Mouse (Mus musculus): ENCODE data around the gene Zfp106. TPM values are rescaled to one million over a fixed set of nuclear protein-coding genes. Genes with fewer than 3 reads are reported as not detected.

Zfp106 gene
- total RNA-seq, 4 experiments from 2014 or later: 144 to 174 (median 166) TPM

- DNase-seq (ENCODE audit: low spot score in 2 of 2): no peak
Observed at GRCm38 (mm10) chr2:120476277-120477087, 87.2 kb downstream of the Zfp106 start.

DNA sequence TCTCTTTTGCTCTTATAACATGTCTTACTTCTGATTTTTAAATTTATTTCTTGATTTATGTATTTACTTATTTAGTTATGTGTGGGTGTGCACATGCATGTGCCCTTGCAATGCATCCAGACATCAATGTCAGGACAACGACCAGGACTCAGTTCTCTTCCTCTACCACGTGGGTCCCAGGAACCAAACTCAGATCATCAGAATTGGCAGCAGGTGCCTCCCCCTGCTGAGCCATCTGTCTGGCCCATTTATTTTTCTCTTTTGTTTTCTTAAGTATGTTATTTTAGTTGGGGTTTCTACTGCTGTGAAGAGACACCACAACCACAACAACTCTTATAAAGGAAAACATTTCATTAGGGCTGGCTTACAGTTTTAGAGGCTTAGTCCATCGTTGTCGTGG lies 92.8 kb downstream of the Zfp106 start:
- no peak for DNase-seq (ENCODE audit: low spot score in 2 of 2)

DNA sequence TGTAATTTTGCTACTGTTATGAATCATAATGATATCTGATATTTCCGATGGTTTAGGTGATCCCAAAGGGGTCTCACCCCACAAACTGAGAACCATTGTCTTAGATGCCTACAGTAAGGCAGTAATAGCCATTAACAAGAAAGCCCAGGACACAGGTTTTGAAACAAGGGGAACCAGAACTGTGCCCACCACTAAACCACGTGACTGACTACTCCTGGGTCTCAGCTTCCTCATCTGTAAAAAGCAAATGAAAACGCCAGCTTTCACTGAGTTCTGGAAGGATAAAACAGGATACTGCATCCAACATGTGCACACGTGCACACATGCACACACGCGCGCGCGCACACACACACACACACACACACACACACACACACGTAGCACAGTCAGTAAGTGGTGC lies 93.9 kb downstream of the Zfp106 start:
- no peak for DNase-seq (ENCODE audit: low spot score in 2 of 2)

DNA sequence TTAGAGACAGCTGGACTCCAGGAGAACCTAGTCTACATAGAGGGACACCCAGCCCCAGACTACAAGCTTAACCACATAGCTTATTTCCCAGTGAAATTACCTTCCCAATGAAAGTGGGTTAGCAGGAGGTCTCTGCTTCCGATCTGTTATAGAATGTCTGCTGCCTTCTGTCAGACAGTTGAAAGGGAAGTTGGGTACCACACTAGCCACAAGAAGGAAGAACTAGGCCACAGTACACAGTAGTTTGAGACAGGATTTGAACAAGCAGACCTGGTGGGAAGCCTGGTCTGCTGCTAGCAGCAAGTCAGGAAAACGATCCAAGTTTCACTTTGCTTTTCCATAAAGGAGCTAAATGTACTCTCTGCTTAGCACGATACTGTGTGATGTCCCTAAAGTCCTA lies 94.4 kb downstream of the Zfp106 start:
- DNase-seq (ENCODE audit: low spot score in 2 of 2): no peak

- DNase-seq (ENCODE audit: low spot score in 2 of 2): no peak
Observed at GRCm38 (mm10) chr2:120468011-120468410, 95.6 kb downstream of the Zfp106 start.

GRCm38 (mm10) chr2:120465397-120465785 lies 98.3 kb downstream of the Zfp106 start:
- DNase-seq (ENCODE audit: low spot score in 2 of 2): no peak

GRCm38 (mm10) chr2:120464732-120465396 lies 98.8 kb downstream of the Zfp106 start:
- no peak for DNase-seq (ENCODE audit: low spot score in 2 of 2)

- DNase-seq (ENCODE audit: low spot score in 2 of 2): no peak
Observed at GRCm38 (mm10) chr2:120464091-120464490, 99.6 kb downstream of the Zfp106 start.

DNA sequence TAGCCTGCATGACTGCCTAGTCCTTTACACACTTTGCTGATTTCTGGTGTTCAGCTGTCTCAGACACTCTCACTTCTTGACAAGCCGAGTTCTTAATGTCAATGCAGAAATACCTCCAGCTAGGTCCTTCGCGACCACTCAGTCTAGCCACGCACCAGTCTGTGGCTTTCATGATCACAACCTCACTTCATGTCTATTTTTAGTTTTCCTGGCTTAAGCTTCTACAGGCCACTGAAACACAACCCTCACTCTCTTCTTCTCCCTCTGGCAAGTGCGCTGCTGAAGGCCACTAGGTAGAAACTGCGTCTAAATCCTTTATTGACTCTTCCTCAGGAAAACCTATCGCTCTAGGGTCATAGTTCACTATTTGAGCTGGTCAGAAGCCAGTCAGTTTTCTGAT lies 100.3 kb downstream of the Zfp106 start:
- DNase-seq (ENCODE audit: low spot score in 2 of 2): no peak

DNA sequence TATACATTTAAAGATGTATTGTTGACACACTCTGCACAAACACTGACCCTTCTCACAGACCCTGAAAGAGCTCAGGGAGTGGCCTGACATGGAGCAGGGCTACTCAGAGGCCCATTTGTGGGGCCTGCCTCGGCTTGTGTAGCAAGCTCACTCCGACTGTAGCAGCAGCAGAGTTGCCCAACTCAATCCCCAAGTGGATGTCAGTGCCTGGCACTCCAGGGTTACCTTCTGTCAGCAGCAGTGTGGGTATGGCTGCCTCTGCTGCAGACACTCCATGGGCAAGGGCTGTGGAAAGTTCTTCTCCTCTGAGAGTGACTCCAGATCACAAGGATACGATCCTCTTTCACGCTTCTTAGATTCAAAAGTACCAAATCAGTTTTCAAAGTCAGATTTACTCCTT lies 103.4 kb downstream of the Zfp106 start:
- DNase-seq (ENCODE audit: low spot score in 2 of 2): no peak

Other genes starting within 250 kb of the Zfp106 start
- not detected for gene Pla2g4f, start 249.7 kb downstream of the Zfp106 start, total RNA-seq (2022)
- 10 to 100 TPM; 63.9 to 80.8 (median 71.4) TPM for gene Vps39, start 210.7 kb downstream of the Zfp106 start, total RNA-seq (2022)
- gene Ganc, start 159.9 kb downstream of the Zfp106 start, total RNA-seq (2022): 10 to 100 TPM; 12.1 to 19.1 (median 15.2) TPM
- gene Tmem87a, start 159.7 kb downstream of the Zfp106 start, total RNA-seq (2022): 10 to 100 TPM; 37.5 to 46.4 (median 40.1) TPM
- gene Capn3, start 107.8 kb downstream of the Zfp106 start, total RNA-seq (2022): 10 to 100 TPM; 13.1 to 22.5 (median 17.3) TPM
- 10 to 100 TPM; 22.2 to 31.8 (median 26.0) TPM for gene Snap23, start 3.8 kb upstream of the Zfp106 start, total RNA-seq (2022)
- gene Haus2, start 45.5 kb upstream of the Zfp106 start, total RNA-seq (2022): 10 to 100 TPM; 14.3 to 16.0 (median 15.3) TPM
- 10 to 100 TPM; 25.7 to 36.2 (median 33.4) TPM for gene Lrrc57, start 45.7 kb upstream of the Zfp106 start, total RNA-seq (2022)
- 10 to 100 TPM; 10.1 to 13.8 (median 12.9) TPM for gene Stard9, start 65.3 kb upstream of the Zfp106 start, total RNA-seq (2022)